Mouse (Mus musculus) liver, embryonic 11.5 days (tissue): Measurements from ENCODE around the gene Clpb. TPM values are rescaled to one million over a fixed set of nuclear protein-coding genes. Genes with fewer than 3 reads are reported as not detected.
A peak's percentile ranks its signal among the peaks of the same experiment; 100 is the strongest.

Source experiments
- ATAC-seq: fragments of 200-750 bp; cut with Nextera tagmentation; replicated peaks from 2 replicates; pipeline ENCODE4 v1.8.0; 2017; ENCODE audit warnings: moderate number of reproducible peaks, mild to moderate bottlenecking, moderate TSS enrichment, moderate library complexity; ENCODE audit not compliant: low FRiP score
- DNase-seq: peaks from one replicate; pipeline ENCODE4 v3.0.0-alpha.2; 2017; ENCODE audit warnings: low spot score
- H3K27ac ChIP-seq: fragments of 300-500 bp; sonication (generic); 2 replicates; pipeline ENCODE4 v1.5.1; 2014; ENCODE audit warnings: mild to moderate bottlenecking, low read depth, low read length, control low read depth
- H3K27me3 ChIP-seq: fragments of 300-500 bp; sonication (generic); replicated peaks from 2 replicates; pipeline ENCODE4 v1.6.1; 2014; ENCODE audit warnings: low read length, mixed read lengths; ENCODE audit not compliant: control insufficient read depth, insufficient read depth
- H3K36me3 ChIP-seq: fragments of 300-500 bp; sonication (generic); 2 replicates; pipeline ENCODE4 v1.6.1; 2014; ENCODE audit warnings: mild to moderate bottlenecking, low read length, moderate library complexity, mixed read lengths; ENCODE audit not compliant: control insufficient read depth, insufficient read depth
- H3K4me1 ChIP-seq: fragments of 300-500 bp; sonication (generic); replicated peaks from 2 replicates; pipeline ENCODE4 v1.6.1; 2014; ENCODE audit warnings: low read length, mixed read lengths; ENCODE audit not compliant: control insufficient read depth, insufficient read depth
- H3K4me2 ChIP-seq: fragments of 300-500 bp; sonication (generic); 2 replicates; pipeline ENCODE4 v1.6.1; 2014; ENCODE audit warnings: mild to moderate bottlenecking, control low read depth, moderate library complexity
- H3K4me3 ChIP-seq: fragments of 300-500 bp; sonication (generic); 2 replicates; pipeline ENCODE4 v1.5.1; 2014; ENCODE audit warnings: low read depth, low read length, control low read depth
- H3K9ac ChIP-seq: fragments of 300-500 bp; sonication (generic); 2 replicates; pipeline ENCODE4 v1.6.1; 2014; ENCODE audit warnings: low read depth, low read length, control low read depth
- H3K9me3 ChIP-seq: fragments of 300-500 bp; sonication (generic); 2 replicates; pipeline ENCODE4 v1.6.1; 2016; ENCODE audit warnings: low read length, inconsistent platforms, mixed read lengths; ENCODE audit not compliant: control insufficient read depth
- WGBS: fragments of 180-500 bp; shearing (Covaris S2); extraction: QIAGEN DNeasy Blood & Tissue Kit; methylation state at CpG from one replicate; pipeline ENCODE4 v1.1.7; 2014; 5-methylcytosine and 5-hydroxymethylcytosine counted together
- polyA plus RNA-seq: library from polyadenylated mRNA; unstranded; fragments of >200 nt; fragmentation: Nextera tagmentation; extraction: Ambion mirVana; gene quantifications from 2 replicates; pipeline ENCODE4 v1.2.1, GENCODE M21; 2014

Gene Clpb
- polyA plus RNA-seq, 1 experiment from 2014 or later, result 51.3 TPM

GRCm38 (mm10) chr7:101695483-101695882 is 32.0 kb downstream of the Clpb start:
- Histone ChIP-seq H3K4me2 (no peak overlapping the region), H3K27me3 (no peaks in the 10 kb centered on the region), H3K4me1 (peaks cover 9% of the 10 kb centered on the region), H3K36me3 (no peaks in the 10 kb centered on the region), H3K9ac (no peak overlapping the region), H3K4me3 (no peak overlapping the region), H3K27ac (no peak overlapping the region), H3K9me3 (no peaks in the 10 kb centered on the region)
- DNase-seq (no peak), ATAC-seq (no peak)
- 76% methylated on average over 5 of the region's 5 CpGs for WGBS

GRCm38 (mm10) chr7:101696931-101697723 is 33.7 kb downstream of the Clpb start:
- no peak overlapping the region for H3K4me3 ChIP-seq
- H3K9ac ChIP-seq, result no peak overlapping the region
- WGBS, result 54% methylated on average over 10 of the region's 10 CpGs
- peak overlapping the region; percentile 20; the same call in 1 of the 2 replicates for H3K4me2 ChIP-seq
- H3K27me3 ChIP-seq, result no peaks in the 10 kb centered on the region
- no peak overlapping the region for H3K27ac ChIP-seq
- no peaks in the 10 kb centered on the region for H3K36me3 ChIP-seq
- DNase-seq (no peak), ATAC-seq (peak; percentile 92)
- peaks cover 9% of the 10 kb centered on the region for H3K4me1 ChIP-seq
- no peaks in the 10 kb centered on the region for H3K9me3 ChIP-seq

GRCm38 (mm10) chr7:101700296-101700695 is 36.9 kb downstream of the Clpb start:
- Histone ChIP-seq H3K36me3 (no peaks in the 10 kb centered on the region), H3K4me2 (no peak overlapping the region), H3K4me1 (peaks cover 9% of the 10 kb centered on the region), H3K27me3 (no peaks in the 10 kb centered on the region), H3K9ac (no peak overlapping the region), H3K9me3 (no peaks in the 10 kb centered on the region), H3K4me3 (no peak overlapping the region), H3K27ac (no peak overlapping the region)
- DNase-seq (no peak), ATAC-seq (no peak)
- 55% methylated on average over 3 of the region's 3 CpGs for WGBS

GRCm38 (mm10) chr7:101702706-101703105 is 39.3 kb downstream of the Clpb start:
- no peaks in the 10 kb centered on the region for H3K27me3 ChIP-seq
- no peaks in the 10 kb centered on the region; the same call in 1 of the 2 replicates for H3K4me1 ChIP-seq
- no peak overlapping the region for H3K4me3 ChIP-seq
- no peak for DNase-seq
- no peak overlapping the region for H3K4me2 ChIP-seq
- no peaks in the 10 kb centered on the region for H3K9me3 ChIP-seq
- ATAC-seq, result no peak
- no peak overlapping the region for H3K27ac ChIP-seq
- WGBS, result 70% methylated on average over 5 of the region's 5 CpGs
- H3K36me3 ChIP-seq, result no peaks in the 10 kb centered on the region
- H3K9ac ChIP-seq, result no peak overlapping the region

- Histone ChIP-seq H3K27ac (no peak overlapping the region), H3K36me3 (no peaks in the 10 kb centered on the region), H3K9ac (no peak overlapping the region), H3K27me3 (no peaks in the 10 kb centered on the region), H3K9me3 (no peaks in the 10 kb centered on the region), H3K4me2 (no peak overlapping the region), H3K4me1 (no peaks in the 10 kb centered on the region), H3K4me3 (no peak overlapping the region)
- WGBS, result 85% methylated on average over 3 of the region's 3 CpGs
- DNase-seq (no peak), ATAC-seq (no peak)
Observed at GRCm38 (mm10) chr7:101709586-101709985, 46.2 kb downstream of the Clpb start.

GRCm38 (mm10) chr7:101710236-101710635 is 46.8 kb downstream of the Clpb start:
- Histone ChIP-seq H3K27me3 (no peaks in the 10 kb centered on the region), H3K9ac (no peak overlapping the region), H3K4me3 (no peak overlapping the region), H3K9me3 (no peaks in the 10 kb centered on the region), H3K36me3 (no peaks in the 10 kb centered on the region), H3K27ac (no peak overlapping the region), H3K4me2 (no peak overlapping the region), H3K4me1 (no peaks in the 10 kb centered on the region)
- WGBS, result 66% methylated on average over 5 of the region's 5 CpGs
- no peak for ATAC-seq
- no peak for DNase-seq

- DNase-seq, result no peak
Observed at GRCm38 (mm10) chr7:101713828-101714400, 50.5 kb downstream of the Clpb start.

GRCm38 (mm10) chr7:101715041-101715551 is 51.7 kb downstream of the Clpb start:
- Histone ChIP-seq H3K4me1 (no peaks in the 10 kb centered on the region), H3K4me3 (no peak overlapping the region), H3K27me3 (no peaks in the 10 kb centered on the region), H3K4me2 (no peak overlapping the region), H3K9me3 (no peaks in the 10 kb centered on the region), H3K9ac (no peak overlapping the region), H3K36me3 (no peaks in the 10 kb centered on the region), H3K27ac (no peak overlapping the region)
- ATAC-seq (no peak), DNase-seq (no peak)
- WGBS, result 78% methylated on average over 5 of the region's 5 CpGs

More at GRCm38 (mm10) chr7:101713828-101714400, 50.5 kb downstream of the Clpb start:
- no peak for ATAC-seq
- no peaks in the 10 kb centered on the region for H3K9me3 ChIP-seq
- no peaks in the 10 kb centered on the region for H3K36me3 ChIP-seq
- 73% methylated on average over 9 of the region's 9 CpGs for WGBS
- no peaks in the 10 kb centered on the region for H3K4me1 ChIP-seq
- no peaks in the 10 kb centered on the region for H3K27me3 ChIP-seq
- no peak overlapping the region for H3K27ac ChIP-seq
- H3K4me2 ChIP-seq, result no peak overlapping the region
- no peak overlapping the region for H3K9ac ChIP-seq
- H3K4me3 ChIP-seq, result no peak overlapping the region

- Histone ChIP-seq H3K9me3 (no peaks in the 10 kb centered on the region), H3K4me3 (no peak overlapping the region)
- WGBS, result 81% methylated on average over 3 of the region's 3 CpGs
Observed at GRCm38 (mm10) chr7:101720356-101720755, 56.9 kb downstream of the Clpb start.

More at GRCm38 (mm10) chr7:101720356-101720755, 56.9 kb downstream of the Clpb start:
- Histone ChIP-seq H3K27me3 (no peaks in the 10 kb centered on the region), H3K36me3 (no peaks in the 10 kb centered on the region), H3K4me2 (no peak overlapping the region), H3K27ac (no peak overlapping the region), H3K4me1 (no peaks in the 10 kb centered on the region), H3K9ac (no peak overlapping the region)
- no peak for DNase-seq
- no peak for ATAC-seq
